Mouse (Mus musculus) left cerebral cortex, adult 9 months (tissue): ENCODE results near the gene Cd164l2.

Experiments
- DNase-seq, 2 experiments: peaks; one replicate each; pipeline ENCODE4 v3.0.0; 2022; ENCODE audit warnings: low spot score in 2 of 2

Cd164l2 gene

GRCm38 (mm10) chr4:133194482-133194881, 17.4 kb upstream of the Cd164l2 start:
- DNase-seq: no peak

- DNase-seq: no peak
Observed at GRCm38 (mm10) chr4:133195014-133195413, 16.9 kb upstream of the Cd164l2 start.

DNA sequence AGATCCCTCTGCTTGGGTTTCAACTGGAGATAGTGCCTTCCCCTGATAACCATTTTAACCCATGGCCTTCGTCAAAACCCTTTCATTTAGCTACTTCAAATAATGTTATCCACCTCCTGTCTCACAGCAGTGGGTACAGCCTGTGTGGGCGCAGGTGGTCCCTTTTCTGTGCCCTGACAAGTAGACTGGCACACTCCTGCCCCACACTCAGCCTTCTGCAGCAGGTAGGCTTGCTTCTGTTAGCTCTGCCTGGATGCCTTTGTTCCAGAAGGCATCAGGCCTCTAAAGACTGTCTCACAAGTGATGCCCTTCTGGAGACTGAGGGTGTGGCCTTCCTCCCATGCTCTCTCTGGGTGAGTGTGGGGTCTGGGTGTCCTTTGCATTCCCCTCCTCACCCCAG, 15.8 kb upstream of the Cd164l2 start:
- no peak for DNase-seq

- DNase-seq: no peak
Observed at GRCm38 (mm10) chr4:133196852-133197251, 15.1 kb upstream of the Cd164l2 start.

GRCm38 (mm10) chr4:133197355-133197754, 14.6 kb upstream of the Cd164l2 start:
- DNase-seq: no peak

GRCm38 (mm10) chr4:133197801-133198286, 14.1 kb upstream of the Cd164l2 start:
- DNase-seq: no peak

- DNase-seq: no peak
Observed at GRCm38 (mm10) chr4:133198337-133199180, 13.4 kb upstream of the Cd164l2 start.

DNA sequence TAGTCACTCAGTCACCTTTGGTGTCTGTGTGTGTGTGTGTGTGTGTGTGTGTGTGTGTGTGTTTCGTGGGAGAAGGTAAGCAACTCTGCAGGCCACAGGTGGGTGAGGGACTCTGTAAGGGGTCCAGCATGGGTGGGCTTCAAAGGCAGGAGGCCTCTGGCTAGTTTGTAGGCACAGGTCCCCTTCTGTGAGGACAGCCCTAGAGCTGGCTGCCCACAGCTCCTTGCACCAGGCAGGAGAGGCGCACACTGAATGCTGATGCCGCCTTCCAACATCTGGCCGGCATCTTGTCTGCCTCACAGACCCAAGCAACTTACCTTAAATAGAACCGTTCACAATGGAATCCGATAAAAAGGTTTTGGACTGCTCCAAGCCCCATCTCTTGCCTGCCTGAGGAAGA, 12.2 kb upstream of the Cd164l2 start:
- no peak for DNase-seq

DNA sequence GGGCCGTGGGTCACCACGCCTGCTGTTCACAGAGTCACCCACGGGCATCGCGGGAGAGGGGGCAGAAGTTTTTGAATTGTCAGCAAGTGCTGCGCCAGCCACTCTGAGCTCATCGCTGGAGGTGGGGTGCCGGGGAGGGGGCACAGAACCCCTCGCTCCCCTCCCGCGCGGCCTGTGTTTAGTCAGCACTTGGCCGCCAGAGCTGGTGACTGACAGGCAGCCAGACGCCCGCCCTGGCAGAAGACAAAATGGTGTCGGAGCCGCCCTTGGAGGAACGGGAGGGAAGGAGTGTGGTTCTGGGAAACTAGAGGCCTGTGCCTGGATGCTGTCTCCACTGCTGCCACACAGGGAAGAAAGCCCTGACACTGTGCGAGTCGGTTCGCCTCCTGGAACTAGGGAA, 11.6 kb upstream of the Cd164l2 start:
- DNase-seq: no peak

DNA sequence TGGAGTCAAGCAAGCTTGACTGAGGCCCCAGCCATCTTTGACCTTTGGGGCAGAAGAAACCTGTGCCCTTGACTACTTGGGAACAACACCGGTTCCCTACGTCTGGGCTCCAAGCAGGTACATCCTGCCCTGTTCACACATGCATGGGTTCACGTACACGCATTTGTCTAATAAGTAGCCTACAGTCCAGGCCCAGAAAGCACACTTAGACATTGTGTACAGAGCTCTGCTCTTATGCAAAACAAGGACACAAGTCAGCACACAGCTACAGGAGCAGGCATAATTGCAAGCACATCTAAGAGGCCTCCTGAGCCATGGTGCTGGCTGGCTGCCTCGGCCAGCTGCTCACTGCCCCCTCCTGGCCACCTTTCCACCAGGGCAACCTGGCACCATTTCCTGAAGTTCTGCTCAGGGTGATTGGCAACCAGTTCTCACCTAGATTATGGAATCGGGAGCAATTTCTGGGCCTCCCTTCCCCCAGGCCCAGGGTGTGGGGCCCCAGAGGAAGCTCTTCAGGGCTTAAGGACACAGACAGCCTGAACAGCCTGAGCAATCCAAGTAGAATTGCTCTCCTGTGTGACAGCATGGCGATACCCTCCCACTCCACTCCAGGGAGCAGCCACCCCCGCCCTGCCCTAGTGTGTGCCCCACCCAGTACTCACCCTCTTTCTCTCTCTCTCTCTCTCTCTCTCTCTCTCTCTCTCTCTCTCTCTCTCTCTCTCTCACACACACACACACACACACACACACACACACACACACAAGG, 10.7 kb upstream of the Cd164l2 start:
- no peak for DNase-seq

DNA sequence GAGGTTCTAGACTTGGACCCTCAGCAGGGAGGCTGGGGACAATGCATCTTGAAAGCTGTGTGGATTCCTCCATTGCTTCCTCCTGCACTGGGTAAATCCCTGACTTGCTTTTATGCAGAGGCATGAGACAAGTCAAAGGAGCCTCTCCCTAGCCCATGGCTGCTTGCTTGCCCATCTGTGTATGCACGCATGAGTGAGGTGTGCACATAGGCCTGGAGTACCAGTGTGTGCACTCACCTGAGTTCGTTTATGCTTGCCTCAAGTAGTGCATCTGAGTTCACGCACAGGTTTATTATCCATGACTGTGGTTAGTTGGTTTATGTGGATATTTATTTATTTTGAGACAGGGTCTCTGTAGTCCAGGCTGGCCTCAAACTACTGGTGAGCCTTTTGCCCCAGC, 9.7 kb upstream of the Cd164l2 start:
- DNase-seq: no peak

GRCm38 (mm10) chr4:133203591-133203990, 8.3 kb upstream of the Cd164l2 start:
- DNase-seq: no peak

GRCm38 (mm10) chr4:133204379-133204778, 7.6 kb upstream of the Cd164l2 start:
- no peak for DNase-seq

DNA sequence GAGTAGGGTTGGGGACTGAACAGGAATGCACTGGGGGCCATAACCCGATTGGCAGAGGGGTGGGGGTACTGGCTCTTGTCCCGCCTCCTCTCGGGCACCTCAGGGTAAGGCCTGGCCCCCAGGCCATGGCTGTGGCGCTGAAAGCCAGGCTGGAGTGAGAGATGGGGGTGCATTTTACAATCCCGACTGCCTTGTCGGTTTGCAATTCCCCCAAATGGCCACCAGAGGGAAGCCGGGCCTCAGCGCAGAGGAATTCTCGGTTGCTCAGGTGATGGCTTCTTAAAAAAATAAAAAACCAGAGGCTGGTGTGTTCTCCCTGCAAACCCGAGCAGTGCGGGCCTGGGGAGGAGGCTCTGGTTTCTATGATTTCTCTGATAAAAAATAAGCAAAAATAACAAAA, 2.6 kb upstream of the Cd164l2 start:
- DNase-seq: peak in 1 of 2 experiments; percentile 62

GRCm38 (mm10) chr4:133210023-133210787, 1.7 kb upstream of the Cd164l2 start:
- DNase-seq: no peak

DNA sequence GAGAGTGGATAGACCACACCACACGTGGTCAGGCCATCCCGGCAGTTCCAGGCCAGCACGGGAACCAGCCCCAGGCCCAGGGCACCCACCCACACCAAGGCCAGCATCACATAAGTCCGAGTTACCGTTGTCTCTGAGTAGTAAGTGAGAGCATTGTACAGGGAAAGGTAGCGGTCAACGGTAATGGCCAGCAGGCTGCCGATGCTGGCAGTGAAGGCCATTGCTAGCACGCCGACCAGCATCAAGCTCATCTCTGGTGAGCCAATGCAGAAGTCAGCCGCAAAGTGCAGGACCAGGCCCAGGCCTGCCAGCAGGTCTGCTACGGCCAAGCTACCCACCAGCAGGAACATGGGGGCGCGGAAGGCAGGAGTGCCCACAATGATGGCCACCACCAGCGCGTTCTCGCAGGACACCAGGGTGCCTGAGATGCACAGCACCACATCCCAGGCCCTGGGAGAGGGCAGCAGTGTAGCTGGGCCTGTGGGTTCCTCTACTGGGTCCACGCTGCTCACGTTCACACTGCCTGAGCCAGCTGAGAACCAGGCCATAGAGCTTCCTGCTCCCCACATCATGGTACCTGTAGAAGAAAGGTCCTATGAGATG, 1.0 kb upstream of the Cd164l2 start:
- DNase-seq: no peak

DNA sequence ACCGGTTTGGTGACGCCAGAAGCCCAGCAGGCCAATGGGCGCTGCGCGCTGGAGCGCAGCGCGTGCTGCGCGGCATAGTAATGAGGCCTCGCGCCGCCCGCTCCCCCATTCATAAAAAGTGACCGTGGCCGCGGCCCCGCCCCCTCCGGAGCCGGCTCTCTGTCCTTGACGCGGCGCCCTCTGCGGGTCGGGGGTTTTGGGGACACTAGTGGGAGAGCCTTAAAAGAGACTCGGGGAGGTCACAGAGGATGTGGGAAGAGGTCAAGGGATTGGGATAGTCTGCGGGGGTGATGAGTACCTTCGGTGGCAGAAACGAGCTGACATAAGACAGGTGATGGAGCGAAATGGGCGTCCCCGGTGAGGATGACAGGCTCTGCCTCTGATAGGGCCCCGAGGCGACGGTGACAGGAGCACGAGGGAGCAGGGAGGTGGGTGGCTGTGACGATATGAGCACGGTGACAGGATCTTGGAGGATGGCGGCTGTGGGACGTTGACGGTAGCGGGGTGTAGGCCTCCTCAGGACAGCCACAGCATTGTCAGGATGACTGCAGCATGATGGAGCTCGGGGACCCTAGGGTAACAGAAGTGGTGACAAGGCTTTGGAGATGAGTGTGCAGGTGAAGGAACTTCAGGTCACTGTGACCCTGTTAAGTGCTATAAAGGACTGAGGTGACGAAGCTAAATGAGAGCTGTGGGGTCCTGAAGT, 784 bp downstream of the Cd164l2 start:
- peak in 1 of 2 experiments; percentile 79 for DNase-seq

GRCm38 (mm10) chr4:133213268-133213590, 1.3 kb downstream of the Cd164l2 start:
- peak in 1 of 2 experiments; percentile 57 for DNase-seq

GRCm38 (mm10) chr4:133213661-133214060, 1.7 kb downstream of the Cd164l2 start:
- no peak for DNase-seq

DNA sequence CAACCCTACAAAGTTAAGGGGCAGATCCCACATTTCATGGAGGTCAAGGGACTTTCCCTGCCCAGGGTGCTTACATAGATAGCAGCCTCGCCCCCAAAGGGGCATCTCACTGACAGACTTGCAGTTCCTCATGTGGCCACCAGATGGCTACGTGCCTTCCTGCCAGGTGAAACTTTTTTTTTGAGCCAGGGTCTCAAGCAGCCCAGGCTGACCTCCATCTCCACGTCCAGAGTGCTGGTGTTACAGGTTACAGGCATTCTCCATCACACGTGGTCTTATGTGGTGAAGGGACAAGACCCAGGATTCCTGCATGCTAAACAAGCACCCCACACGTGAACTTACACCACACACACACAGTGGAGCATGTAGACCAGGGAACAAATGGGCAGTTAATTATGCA, 5.7 kb downstream of the Cd164l2 start:
- no peak for DNase-seq

GRCm38 (mm10) chr4:133218745-133219144, 6.8 kb downstream of the Cd164l2 start:
- no peak for DNase-seq
